Mouse (Mus musculus) liver, adult 2 months (tissue): ENCODE results near the gene Slc39a11. TPM values are rescaled to one million over a fixed set of nuclear protein-coding genes. Genes with fewer than 3 reads are reported as not detected.

Experiments used
- DNase-seq: peaks from one replicate; pipeline ENCODE4 v3.0.0-alpha.2; 2011; ENCODE audit warnings: low read depth, low spot score; ENCODE audit errors: extremely low read depth
- H3K27ac ChIP-seq: fragments of 200-500 bp; replicated peaks from 2 replicates; pipeline ENCODE4 v1.5.1; 2012; ENCODE audit warnings: low read depth, mild to moderate bottlenecking, control low read depth, inconsistent platforms, low read length; ENCODE audit not compliant: insufficient read depth
- H3K27me3 ChIP-seq: fragments of 200-500 bp; 2 replicates; pipeline ENCODE4 v1.6.1; 2012; ENCODE audit warnings: mild to moderate bottlenecking, moderate library complexity, low read length, inconsistent platforms; ENCODE audit not compliant: control insufficient read depth, insufficient read depth
- H3K36me3 ChIP-seq: fragments of 200-500 bp; 2 replicates; pipeline ENCODE4 v1.6.1; 2012; ENCODE audit warnings: low read length, inconsistent platforms; ENCODE audit not compliant: control insufficient read depth, insufficient read depth
- H3K4me1 ChIP-seq: fragments of 200-500 bp; 2 replicates; pipeline ENCODE4 v1.6.1; 2011; ENCODE audit warnings: low read length; ENCODE audit not compliant: control insufficient read depth, insufficient read depth
- H3K4me3 ChIP-seq: fragments of 200-500 bp; 2 replicates; pipeline ENCODE4 v1.5.1; 2011; ENCODE audit warnings: low read depth, mild to moderate bottlenecking, control low read depth, low read length, moderate library complexity; ENCODE audit not compliant: insufficient read depth
- H3K79me2 ChIP-seq: fragments of 200-500 bp; 2 replicates; pipeline ENCODE4 v1.6.1; 2012; ENCODE audit warnings: inconsistent platforms, mild to moderate bottlenecking, low read length, moderate library complexity; ENCODE audit not compliant: control insufficient read depth, insufficient read depth
- H3K9ac ChIP-seq: fragments of 200-500 bp; 2 replicates; pipeline ENCODE4 v1.6.1; 2012; ENCODE audit warnings: low read depth, mild to moderate bottlenecking, control low read depth, inconsistent platforms, low read length
- CTCF ChIP-seq: fragments of 200-500 bp; IDR thresholded peaks from 2 replicates; pipeline ENCODE4 v1.5.1; 2011; ENCODE audit warnings: low read depth, low read length, control low read depth
- POLR2A ChIP-seq: fragments of 200-500 bp; IDR thresholded peaks from 2 replicates; pipeline ENCODE4 v1.6.1; 2011; ENCODE audit warnings: low read length, control low read depth; ENCODE audit not compliant: insufficient read depth; ENCODE audit errors: extremely low read depth
- WGBS: fragments of 180-500 bp; shearing (Covaris S2); methylation state at CpG from one replicate; pipeline ENCODE4 v1.1.7; 2018; 5-methylcytosine and 5-hydroxymethylcytosine counted together
- polyA plus RNA-seq: library from polyadenylated mRNA; depleted of rRNA; stranded (reverse); fragments of >200 nt; gene quantifications from 2 replicates; pipeline ENCODE4 v1.2.3, GENCODE M21; 2012
- total RNA-seq: library from RNA; depleted of rRNA; stranded (reverse); fragments of >200 nt; gene quantifications from 2 replicates; pipeline ENCODE4 v1.2.3, GENCODE M21; 2014

Gene Slc39a11
- total and polyA plus RNA-seq, 2 experiments: 18.8 to 22.8 TPM

DNA sequence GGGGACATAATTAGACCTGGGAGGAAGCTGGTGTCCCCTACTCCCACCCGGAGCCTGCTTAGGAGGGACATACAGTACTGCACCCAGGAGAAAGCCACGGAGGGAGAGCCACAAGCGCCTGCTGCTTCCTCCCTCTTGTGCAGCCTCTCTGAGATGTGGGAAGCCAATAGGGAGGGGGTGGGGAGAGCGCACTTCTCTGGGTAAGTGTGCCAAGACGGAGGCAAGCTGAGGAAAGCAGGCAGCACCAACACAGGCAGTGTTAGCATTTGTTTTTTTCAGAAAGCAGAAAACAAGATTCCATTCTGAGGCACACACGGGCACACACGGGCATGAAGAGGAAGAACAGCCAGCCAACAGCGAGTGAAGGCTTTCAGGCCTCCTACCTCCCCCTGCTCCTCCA lies 129.5 kb downstream of the Slc39a11 start:
- no peak for DNase-seq
- WGBS: 87% methylated on average over 8 of the region's 8 CpGs
- TF ChIP-seq POLR2A (no peak), CTCF (no peak)

DNA sequence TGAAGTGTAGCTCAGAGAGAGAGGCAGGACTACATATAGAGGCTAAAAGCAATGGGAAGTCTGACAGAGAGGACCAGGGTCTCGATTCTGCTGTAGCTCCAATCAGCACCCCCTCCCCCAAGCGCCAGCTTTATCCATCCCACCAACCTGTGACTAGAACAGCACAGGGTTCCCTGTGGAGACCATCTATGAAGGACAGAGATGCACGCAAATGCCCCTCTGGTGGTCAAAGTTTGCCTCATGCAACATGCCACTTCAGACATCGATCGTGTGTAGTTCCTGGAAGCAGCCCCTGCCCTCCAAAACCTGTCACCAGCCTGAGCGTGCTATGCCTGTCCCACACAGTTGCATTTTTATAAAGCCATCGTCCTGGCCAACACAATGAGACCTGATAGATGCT lies 129.9 kb downstream of the Slc39a11 start:
- TF ChIP-seq CTCF: no peak
- TF ChIP-seq POLR2A: no peak
- no peaks in the 10 kb centered on the region for H3K79me2 ChIP-seq
- 88% methylated on average over 7 of the region's 7 CpGs for WGBS

More for the DNA sequence above, 129.5 kb downstream of the Slc39a11 start:
- Histone ChIP-seq H3K9ac (no peak overlapping the region), H3K27ac (no peak overlapping the region), H3K27me3 (no peaks in the 10 kb centered on the region), H3K79me2 (no peaks in the 10 kb centered on the region), H3K36me3 (no peaks in the 10 kb centered on the region), H3K4me1 (no peaks in the 10 kb centered on the region), H3K4me3 (no peak overlapping the region)

DNA sequence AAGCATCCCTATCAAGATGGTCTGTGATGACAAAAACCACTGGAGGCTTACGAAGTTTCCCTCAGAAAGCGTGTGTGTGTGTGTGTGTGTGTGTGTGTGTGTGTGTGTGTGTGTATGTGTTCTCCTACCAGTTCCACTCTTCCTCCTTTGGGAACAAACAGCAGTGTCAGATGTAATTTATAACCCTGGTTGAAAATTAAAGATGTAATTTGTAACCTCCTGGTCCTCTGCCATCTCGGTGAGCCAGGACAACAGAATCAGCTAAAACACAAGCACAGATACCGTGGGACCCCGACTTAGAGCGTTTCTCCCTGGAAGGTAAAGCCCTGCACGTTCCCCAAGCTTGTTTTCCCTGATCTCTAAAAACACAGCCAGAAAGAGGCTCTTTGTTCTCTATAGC lies 131.7 kb downstream of the Slc39a11 start:
- no peaks in the 10 kb centered on the region for H3K27me3 ChIP-seq
- WGBS: 95% methylated on average over 7 of the region's 7 CpGs
- no peaks in the 10 kb centered on the region for H3K36me3 ChIP-seq
- no peak for DNase-seq
- no peak overlapping the region for H3K27ac ChIP-seq
- H3K9ac ChIP-seq: no peak overlapping the region
- no peaks in the 10 kb centered on the region for H3K4me1 ChIP-seq
- H3K79me2 ChIP-seq: no peaks in the 10 kb centered on the region
- TF ChIP-seq CTCF: no peak
- TF ChIP-seq POLR2A: no peak
- H3K4me3 ChIP-seq: no peak overlapping the region

More for the DNA sequence above, 129.9 kb downstream of the Slc39a11 start:
- H3K4me1 ChIP-seq: no peaks in the 10 kb centered on the region
- no peaks in the 10 kb centered on the region for H3K36me3 ChIP-seq
- H3K9ac ChIP-seq: no peak overlapping the region
- no peak for DNase-seq
- no peaks in the 10 kb centered on the region for H3K27me3 ChIP-seq
- no peak overlapping the region for H3K27ac ChIP-seq
- H3K4me3 ChIP-seq: no peak overlapping the region

DNA sequence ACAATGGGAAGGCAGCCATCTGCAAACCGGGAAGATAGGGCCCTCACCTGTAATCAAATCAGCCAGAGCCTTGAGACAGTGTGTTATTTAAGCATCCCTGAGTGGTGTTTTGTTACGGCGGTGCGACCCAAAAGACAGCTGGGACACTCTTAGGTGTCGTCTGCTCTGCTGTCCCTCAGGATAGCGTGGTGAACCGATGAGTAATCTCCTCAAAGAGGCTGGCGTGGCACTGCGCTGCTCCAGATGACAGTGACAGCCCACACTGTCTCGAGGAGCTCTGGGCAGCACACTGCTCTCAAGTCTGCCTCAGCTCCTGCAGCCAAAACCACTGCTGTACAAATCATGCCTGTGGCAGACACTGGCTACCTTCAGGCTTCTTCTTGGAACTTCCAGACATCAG lies 133.7 kb downstream of the Slc39a11 start:
- Histone ChIP-seq H3K36me3 (no peaks in the 10 kb centered on the region), H3K79me2 (no peaks in the 10 kb centered on the region), H3K27me3 (no peaks in the 10 kb centered on the region), H3K4me1 (no peaks in the 10 kb centered on the region), H3K9ac (no peak overlapping the region), H3K27ac (no peak overlapping the region), H3K4me3 (no peak overlapping the region)
- TF ChIP-seq CTCF (no peak), POLR2A (no peak)
- DNase-seq: no peak
- 94% methylated on average over 10 of the region's 10 CpGs for WGBS

DNA sequence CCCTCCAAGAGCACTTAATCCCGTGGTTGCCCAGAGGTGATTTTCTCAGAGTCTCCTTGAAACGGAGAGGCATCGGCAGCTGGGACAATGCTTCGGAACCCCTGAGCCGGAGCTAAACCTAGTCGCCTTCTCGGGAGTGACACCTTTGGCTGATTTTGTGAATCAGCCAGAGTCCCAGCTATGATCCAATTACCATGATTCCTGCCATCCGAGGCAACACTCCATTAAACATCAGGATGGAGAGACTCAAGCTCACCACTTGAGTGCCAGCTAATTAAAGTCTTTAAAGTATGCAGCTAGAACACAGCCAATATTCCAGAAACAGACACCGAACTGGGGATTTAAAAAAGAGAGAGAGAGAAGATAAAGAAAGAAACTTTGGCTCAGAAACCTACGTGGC lies 136.9 kb downstream of the Slc39a11 start:
- Histone ChIP-seq H3K27ac (no peak overlapping the region), H3K79me2 (no peaks in the 10 kb centered on the region), H3K9ac (no peak overlapping the region), H3K4me1 (no peaks in the 10 kb centered on the region), H3K36me3 (no peaks in the 10 kb centered on the region), H3K27me3 (no peaks in the 10 kb centered on the region), H3K4me3 (no peak overlapping the region)
- no peak for TF ChIP-seq CTCF
- TF ChIP-seq POLR2A: no peak
- DNase-seq: no peak
- 94% methylated on average over 10 of the region's 10 CpGs for WGBS

DNA sequence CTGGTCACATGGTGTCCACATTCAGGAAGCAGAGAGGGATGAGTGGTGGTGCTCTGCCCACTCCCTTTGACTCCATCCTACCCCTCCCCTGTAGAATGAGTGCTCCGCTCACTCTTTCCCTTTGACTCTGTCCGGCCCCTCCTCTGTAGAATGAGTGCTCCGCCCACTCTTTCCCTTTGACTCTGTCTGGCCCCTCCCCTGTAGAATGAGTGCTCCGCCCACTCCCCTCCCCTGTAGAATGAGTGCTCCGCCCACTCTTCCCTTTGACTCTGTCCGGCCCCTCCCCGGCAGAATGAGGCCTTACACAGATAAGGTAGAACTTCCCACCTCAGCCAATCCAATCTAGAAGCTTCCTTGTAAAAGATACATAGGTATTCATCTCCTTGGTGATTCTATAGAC lies 137.7 kb downstream of the Slc39a11 start:
- 97% methylated on average over 7 of the region's 7 CpGs for WGBS
- Histone ChIP-seq H3K79me2 (no peaks in the 10 kb centered on the region), H3K4me1 (no peaks in the 10 kb centered on the region), H3K9ac (no peak overlapping the region), H3K4me3 (no peak overlapping the region), H3K27ac (no peak overlapping the region), H3K27me3 (no peaks in the 10 kb centered on the region), H3K36me3 (no peaks in the 10 kb centered on the region)
- no peak for DNase-seq
- no peak for TF ChIP-seq CTCF
- no peak for TF ChIP-seq POLR2A
